Mouse (Mus musculus) myocyte (in vitro differentiated cells): ENCODE results near the gene 2700097O09Rik. TPM values are rescaled to one million over a fixed set of nuclear protein-coding genes. Genes with fewer than 3 reads are reported as not detected.

ENCODE experiments used
- H3K27me3 ChIP-seq: one replicate; pipeline ENCODE4 v1.6.1; 2011; ENCODE audit not compliant: control insufficient read depth, insufficient read depth, insufficient read length
- H3K36me3 ChIP-seq: one replicate; pipeline ENCODE4 v1.6.1; 2011; ENCODE audit not compliant: control insufficient read depth, insufficient read depth
- H3K4me2 ChIP-seq: one replicate; pipeline ENCODE4 v1.6.1; 2011; ENCODE audit warnings: low read depth, control low read depth
- H3K4me3 ChIP-seq: one replicate; pipeline ENCODE4 v1.5.1; 2011; ENCODE audit warnings: mild to moderate bottlenecking, control low read depth, moderate library complexity
- H3K79me2 ChIP-seq: one replicate; pipeline ENCODE4 v1.6.1; 2011; ENCODE audit not compliant: control insufficient read depth, insufficient read depth
- H3ac ChIP-seq: one replicate; pipeline ENCODE4 v1.6.1; 2011; ENCODE audit not compliant: control insufficient read depth, insufficient read length
- CEBPB ChIP-seq: IDR thresholded peaks from 2 replicates; pipeline ENCODE4 v1.6.1; 2011; ENCODE audit warnings: mild to moderate bottlenecking, moderate library complexity; ENCODE audit not compliant: poor library complexity, insufficient read depth, severe bottlenecking
- E2F4 ChIP-seq: IDR thresholded peaks from one replicate; pipeline ENCODE4 v1.6.1; 2011; ENCODE audit warnings: mild to moderate bottlenecking, control low read depth, moderate library complexity; ENCODE audit not compliant: insufficient read depth
- MAX ChIP-seq: IDR thresholded peaks from one replicate; pipeline ENCODE4 v1.6.1; 2011; ENCODE audit warnings: low read depth, mild to moderate bottlenecking, control low read depth
- MYOD1 ChIP-seq, 3 experiments: IDR thresholded peaks; one replicate each; pipeline ENCODE4 v1.6.1; 2011; ENCODE audit warnings: control low read depth in 2 of 3, low read depth in 2 of 3, mild to moderate bottlenecking in 2 of 3, moderate library complexity in 1 of 3; ENCODE audit not compliant: insufficient read length in 2 of 3, control insufficient read depth in 1 of 3
- MYOG ChIP-seq, 3 experiments: IDR thresholded peaks; one replicate each; pipeline ENCODE4 v1.6.1; 2011; ENCODE audit warnings: control low read depth in 2 of 3, low read depth in 2 of 3, mild to moderate bottlenecking in 2 of 3; ENCODE audit not compliant: insufficient read length in 2 of 3, control insufficient read depth in 1 of 3, insufficient read depth in 1 of 3
- POLR2A ChIP-seq: IDR thresholded peaks from one replicate; pipeline ENCODE4 v1.6.1; 2011; ENCODE audit warnings: low read depth, mild to moderate bottlenecking, control low read depth, moderate library complexity; ENCODE audit not compliant: insufficient read length
- POLR2AphosphoS2 ChIP-seq: IDR thresholded peaks from one replicate; pipeline ENCODE4 v1.6.1; 2011; ENCODE audit warnings: low read depth, control low read depth; ENCODE audit not compliant: insufficient read length
- REST ChIP-seq: IDR thresholded peaks from one replicate; pipeline ENCODE4 v1.6.1; 2011; ENCODE audit warnings: mild to moderate bottlenecking, control low read depth, moderate library complexity; ENCODE audit not compliant: insufficient read depth, insufficient read length
- SRF ChIP-seq: IDR thresholded peaks from one replicate; pipeline ENCODE4 v1.6.1; 2011; ENCODE audit warnings: low read depth; ENCODE audit not compliant: control insufficient read depth, insufficient read length
- TCF12 ChIP-seq: IDR thresholded peaks from one replicate; pipeline ENCODE4 v1.6.1; 2011; ENCODE audit warnings: mild to moderate bottlenecking, control low read depth; ENCODE audit not compliant: poor library complexity, insufficient read depth, severe bottlenecking
- TCF3 ChIP-seq: IDR thresholded peaks from one replicate; pipeline ENCODE4 v1.6.1; 2011; ENCODE audit warnings: low read depth, control low read depth; ENCODE audit not compliant: insufficient read length
- USF1 ChIP-seq: IDR thresholded peaks from one replicate; pipeline ENCODE4 v1.6.1; 2011; ENCODE audit warnings: low read depth, mild to moderate bottlenecking, control low read depth, moderate library complexity
- polyA plus RNA-seq: library from polyadenylated mRNA; unstranded; fragments of >200 nt; fragmentation: generic; extraction: Trizol; gene quantifications from one replicate; pipeline ENCODE4 v1.2.1, GENCODE M21; 2012; ENCODE audit warnings: missing spikeins

2700097O09Rik gene
- polyA plus RNA-seq, 1 experiment: 4.5 TPM

- TF ChIP-seq POLR2AphosphoS2 (no peak), CEBPB (no peak), REST (no peak), MYOG (IDR thresholded peaks at IDR 0.05; ENCODE audit: control insufficient read depth in 1 of 3, insufficient read depth in 1 of 3, insufficient read length in 2 of 3, low read depth in 2 of 3) (no peak), MYOD1 (IDR thresholded peaks at IDR 0.05; ENCODE audit: control insufficient read depth in 1 of 3, insufficient read length in 2 of 3, low read depth in 2 of 3) (no peak), MAX (no peak), SRF (no peak)
- Histone ChIP-seq H3ac (no peak overlapping the region), H3K4me2 (no peak overlapping the region)
Measured at GRCm38 (mm10) chr12:55023284-55023683, 56.6 kb downstream of the 2700097O09Rik start.

GRCm38 (mm10) chr12:55019421-55019877 lies 60.5 kb downstream of the 2700097O09Rik start:
- H3K36me3 ChIP-seq: no peaks in the 10 kb centered on the region
- no peak for TF ChIP-seq TCF3
- TF ChIP-seq MAX: no peak
- TF ChIP-seq REST: no peak
- no peak for TF ChIP-seq USF1
- no peak for TF ChIP-seq SRF
- TF ChIP-seq E2F4: no peak
- no peak for TF ChIP-seq POLR2AphosphoS2
- TF ChIP-seq MYOD1 (IDR thresholded peaks at IDR 0.05; ENCODE audit: control insufficient read depth in 1 of 3, insufficient read length in 2 of 3, low read depth in 2 of 3): no peak
- no peak for TF ChIP-seq TCF12
- no peak for TF ChIP-seq MYOG (IDR thresholded peaks at IDR 0.05; ENCODE audit: control insufficient read depth in 1 of 3, insufficient read depth in 1 of 3, insufficient read length in 2 of 3, low read depth in 2 of 3)
- H3K4me2 ChIP-seq: no peak overlapping the region
- H3ac ChIP-seq: no peak overlapping the region
- H3K4me3 ChIP-seq: no peak overlapping the region
- H3K27me3 ChIP-seq: no peaks in the 10 kb centered on the region
- no peaks in the 10 kb centered on the region for H3K79me2 ChIP-seq

More at GRCm38 (mm10) chr12:55023284-55023683, 56.6 kb downstream of the 2700097O09Rik start:
- Histone ChIP-seq H3K27me3 (no peaks in the 10 kb centered on the region), H3K79me2 (no peaks in the 10 kb centered on the region), H3K4me3 (no peak overlapping the region), H3K36me3 (no peaks in the 10 kb centered on the region)

- H3K4me3 ChIP-seq: no peak overlapping the region
- no peak overlapping the region for H3ac ChIP-seq
- no peaks in the 10 kb centered on the region for H3K36me3 ChIP-seq
- no peak overlapping the region for H3K4me2 ChIP-seq
- no peaks in the 10 kb centered on the region for H3K27me3 ChIP-seq
- TF ChIP-seq REST: no peak
- TF ChIP-seq MYOD1 (IDR thresholded peaks at IDR 0.05; ENCODE audit: control insufficient read depth in 1 of 3, insufficient read length in 2 of 3, low read depth in 2 of 3): no peak
- no peak for TF ChIP-seq MYOG (IDR thresholded peaks at IDR 0.05; ENCODE audit: control insufficient read depth in 1 of 3, insufficient read depth in 1 of 3, insufficient read length in 2 of 3, low read depth in 2 of 3)
- no peak for TF ChIP-seq CEBPB
- no peak for TF ChIP-seq USF1
- no peak for TF ChIP-seq TCF12
- TF ChIP-seq MAX: no peak
- no peak for TF ChIP-seq POLR2A
- no peak for TF ChIP-seq SRF
- TF ChIP-seq E2F4: no peak
- TF ChIP-seq POLR2AphosphoS2: no peak
- TF ChIP-seq TCF3: no peak
- no peaks in the 10 kb centered on the region for H3K79me2 ChIP-seq
Measured at GRCm38 (mm10) chr12:55017119-55017721, 62.7 kb downstream of the 2700097O09Rik start.

GRCm38 (mm10) chr12:55016339-55017118 lies 63.4 kb downstream of the 2700097O09Rik start:
- no peak overlapping the region for H3K4me3 ChIP-seq
- no peak overlapping the region for H3K4me2 ChIP-seq
- TF ChIP-seq POLR2AphosphoS2 (no peak), MAX (no peak), CEBPB (no peak), USF1 (no peak), TCF3 (no peak), POLR2A (no peak), E2F4 (no peak), MYOD1 (IDR thresholded peaks at IDR 0.05; ENCODE audit: control insufficient read depth in 1 of 3, insufficient read length in 2 of 3, low read depth in 2 of 3) (no peak), TCF12 (no peak), REST (no peak), SRF (no peak), MYOG (IDR thresholded peaks at IDR 0.05; ENCODE audit: control insufficient read depth in 1 of 3, insufficient read depth in 1 of 3, insufficient read length in 2 of 3, low read depth in 2 of 3) (no peak)
- no peaks in the 10 kb centered on the region for H3K36me3 ChIP-seq
- no peak overlapping the region for H3ac ChIP-seq
- no peaks in the 10 kb centered on the region for H3K79me2 ChIP-seq
- peaks cover 2% of the 10 kb centered on the region for H3K27me3 ChIP-seq
